Mouse (Mus musculus) C2C12 (cell line): Measurements from ENCODE around the gene Lcmt1.

Source experiments
- CTCF ChIP-seq: IDR thresholded peaks from one replicate; pipeline ENCODE4 v1.5.1; 2011; ENCODE audit not compliant: control insufficient read depth, insufficient read depth, insufficient read length
- MAX ChIP-seq: IDR thresholded peaks from one replicate; pipeline ENCODE4 v1.6.1; 2011; ENCODE audit warnings: mild to moderate bottlenecking, control low read depth
- MYOD1 ChIP-seq: IDR thresholded peaks from one replicate; pipeline ENCODE4 v1.6.1; 2011; ENCODE audit warnings: low read depth; ENCODE audit not compliant: control insufficient read depth, insufficient read length
- MYOG ChIP-seq: IDR thresholded peaks from one replicate; pipeline ENCODE4 v1.6.1; 2011; ENCODE audit not compliant: control insufficient read depth, insufficient read length; ENCODE audit errors: extremely low read depth
- USF1 ChIP-seq: IDR thresholded peaks from one replicate; pipeline ENCODE4 v1.6.1; 2011; ENCODE audit warnings: low read depth, mild to moderate bottlenecking, control low read depth, moderate library complexity

DNA sequence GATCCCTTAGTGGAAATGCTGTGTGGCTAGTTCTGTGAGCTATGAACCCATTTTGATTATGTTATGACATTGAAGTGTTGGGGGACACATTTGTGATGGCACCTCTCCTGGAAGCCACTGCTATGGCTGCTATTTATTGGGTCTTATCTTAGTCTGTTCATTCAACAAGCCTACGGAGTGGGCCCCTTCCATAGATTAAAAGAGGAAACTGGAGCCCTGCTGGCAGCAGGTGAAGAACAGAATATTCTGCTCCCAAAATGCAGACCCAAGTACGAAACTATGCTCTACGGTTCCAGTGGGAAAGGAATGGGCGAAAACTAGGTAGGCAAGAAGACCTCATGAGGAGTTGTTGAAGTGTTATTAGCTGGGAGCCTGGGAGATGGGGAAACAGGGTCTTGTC, 88.7 kb downstream of the Lcmt1 start:
- TF ChIP-seq USF1 (no peak), MYOD1 (no peak), CTCF (no peak), MAX (no peak), MYOG (no peak)
